Mouse (Mus musculus) right cerebral cortex, postnatal 25 days (tissue): ENCODE data around the gene Galntl5.
"Not testable (repeated sequence)": the region's sequence is repeated elsewhere in the genome, so short reads cannot be mapped to it uniquely, and the experiment has no call there.

ENCODE experiments used
- DNase-seq: peaks from one replicate; pipeline ENCODE4 v3.0.0; 2022

The Galntl5 gene

GRCm38 (mm10) chr5:25181004-25181531 is at the start of gene Galntl5:
Gene Galntl5, plus strand, starts transcription at chr5:25181460.
- DNase-seq: no peak

- DNase-seq: no peak
Observed at GRCm38 (mm10) chr5:25146705-25147104, 34.6 kb upstream of the Galntl5 start.

- DNase-seq: no peak
Observed at GRCm38 (mm10) chr5:25149331-25149965, 31.8 kb upstream of the Galntl5 start.

- DNase-seq: no peak
Observed at GRCm38 (mm10) chr5:25153491-25153890, 27.8 kb upstream of the Galntl5 start.

GRCm38 (mm10) chr5:25153996-25154395 is 27.3 kb upstream of the Galntl5 start:
- DNase-seq: no peak

GRCm38 (mm10) chr5:25154823-25155222 is 26.4 kb upstream of the Galntl5 start:
- DNase-seq: no peak

GRCm38 (mm10) chr5:25155351-25155750 is 25.9 kb upstream of the Galntl5 start:
- no peak for DNase-seq

GRCm38 (mm10) chr5:25157136-25157535 is 24.1 kb upstream of the Galntl5 start:
- no peak for DNase-seq

- DNase-seq: peak; percentile 42
Observed at GRCm38 (mm10) chr5:25160515-25160914, 20.7 kb upstream of the Galntl5 start.

- no peak for DNase-seq
Observed at GRCm38 (mm10) chr5:25162981-25163380, 18.3 kb upstream of the Galntl5 start.

- DNase-seq: no peak
Observed at GRCm38 (mm10) chr5:25163938-25164337, 17.3 kb upstream of the Galntl5 start.

- no peak for DNase-seq
Observed at GRCm38 (mm10) chr5:25164341-25164740, 16.9 kb upstream of the Galntl5 start.

- no peak for DNase-seq
Observed at GRCm38 (mm10) chr5:25165102-25165788, 16.0 kb upstream of the Galntl5 start.

GRCm38 (mm10) chr5:25165789-25166135 is 15.5 kb upstream of the Galntl5 start:
- no peak for DNase-seq

- no peak for DNase-seq
Observed at GRCm38 (mm10) chr5:25166665-25167064, 14.6 kb upstream of the Galntl5 start.

- DNase-seq: not testable (repeated sequence)
Observed at GRCm38 (mm10) chr5:25177937-25178336, 3.3 kb upstream of the Galntl5 start.

- DNase-seq: not testable (repeated sequence)
Observed at GRCm38 (mm10) chr5:25178543-25178942, 2.7 kb upstream of the Galntl5 start.

- DNase-seq: no peak
Observed at GRCm38 (mm10) chr5:25179284-25179683, 2.0 kb upstream of the Galntl5 start.

- DNase-seq: no peak
Observed at GRCm38 (mm10) chr5:25179936-25180488, 1.2 kb upstream of the Galntl5 start.

GRCm38 (mm10) chr5:25183595-25183994 is 2.3 kb downstream of the Galntl5 start:
- no peak for DNase-seq

GRCm38 (mm10) chr5:25184594-25184993 is 3.3 kb downstream of the Galntl5 start:
- DNase-seq: no peak

- DNase-seq: no peak
Observed at GRCm38 (mm10) chr5:25187727-25188126, 6.5 kb downstream of the Galntl5 start.

GRCm38 (mm10) chr5:25188802-25189201 is 7.5 kb downstream of the Galntl5 start:
- DNase-seq: no peak

- DNase-seq: no peak
Observed at GRCm38 (mm10) chr5:25190521-25190920, 9.3 kb downstream of the Galntl5 start.
